Mouse (Mus musculus) limb, embryonic 12.5 days (tissue): ENCODE measurements at regions not wholly inside any gene's neighbourhood (a gene's known extent, or its start where the extent isn't known, plus 50 kb on each side); places are given as distances from the start of the nearest gene placed in this dataset.
A peak's percentile ranks its signal among the peaks of the same experiment; 100 is the strongest.
"Not testable (repeated sequence)": the region's sequence is repeated elsewhere in the genome, so short reads cannot be mapped to it uniquely, and the experiment has no call there.

Experiments
- ATAC-seq: fragments of 200-750 bp; cut with Nextera tagmentation; 2 replicates; pipeline ENCODE4 v1.8.0; 2017; ENCODE audit warnings: low read depth, moderate TSS enrichment; ENCODE audit not compliant: insufficient number of reproducible peaks, insufficient read depth, low FRiP score, low TSS enrichment
- H3K27ac ChIP-seq: fragments of 300-500 bp; sonication (generic); 2 replicates; pipeline ENCODE4 v1.5.1; 2016; ENCODE audit warnings: mild to moderate bottlenecking, moderate library complexity
- H3K27me3 ChIP-seq: fragments of 300-500 bp; sonication (generic); 2 replicates; pipeline ENCODE4 v1.6.1; 2016; ENCODE audit warnings: mild to moderate bottlenecking, moderate library complexity
- H3K36me3 ChIP-seq: fragments of 300-500 bp; sonication (generic); 2 replicates; pipeline ENCODE4 v1.6.1; 2016; ENCODE audit warnings: mild to moderate bottlenecking, moderate library complexity
- H3K4me1 ChIP-seq: fragments of 300-500 bp; sonication (generic); replicated peaks from 2 replicates; pipeline ENCODE4 v1.6.1; 2016
- H3K4me2 ChIP-seq: fragments of 300-500 bp; sonication (generic); 2 replicates; pipeline ENCODE4 v1.6.1; 2016; ENCODE audit warnings: mild to moderate bottlenecking, moderate library complexity
- H3K4me3 ChIP-seq: fragments of 300-500 bp; sonication (generic); replicated peaks from 2 replicates; pipeline ENCODE4 v1.5.1; 2016; ENCODE audit warnings: mild to moderate bottlenecking
- H3K9ac ChIP-seq: fragments of 300-500 bp; sonication (generic); replicated peaks from 2 replicates; pipeline ENCODE4 v1.6.1; 2016; ENCODE audit warnings: mild to moderate bottlenecking, moderate library complexity
- H3K9me3 ChIP-seq: fragments of 300-500 bp; sonication (generic); 2 replicates; pipeline ENCODE4 v1.6.1; 2016; ENCODE audit warnings: mild to moderate bottlenecking, moderate library complexity
- WGBS: fragments of 180-500 bp; shearing (Covaris S2); methylation state at CpG from one replicate; pipeline ENCODE4 v1.1.7; 2016; 5-methylcytosine and 5-hydroxymethylcytosine counted together

GRCm38 (mm10) chr8:37048912-37049692 is 55.7 kb downstream of the AI429214 start:
- WGBS: 88% methylated on average over 5 of the region's 5 CpGs
- Histone ChIP-seq H3K4me2 (no peak overlapping the region), H3K36me3 (no peaks in the 10 kb centered on the region), H3K27me3 (no peaks in the 10 kb centered on the region), H3K4me3 (no peak overlapping the region), H3K27ac (no peak overlapping the region), H3K9me3 (no peaks in the 10 kb centered on the region), H3K9ac (no peak overlapping the region), H3K4me1 (no peaks in the 10 kb centered on the region)
- ATAC-seq: no peak

GRCm38 (mm10) chr8:37049969-37050683 is 56.7 kb downstream of the AI429214 start:
- H3K27ac ChIP-seq: no peak overlapping the region
- no peaks in the 10 kb centered on the region for H3K9me3 ChIP-seq
- no peak overlapping the region for H3K4me2 ChIP-seq
- H3K9ac ChIP-seq: no peak overlapping the region
- H3K4me1 ChIP-seq: no peaks in the 10 kb centered on the region
- no peaks in the 10 kb centered on the region for H3K36me3 ChIP-seq
- no peak for ATAC-seq
- H3K27me3 ChIP-seq: no peaks in the 10 kb centered on the region
- no peak overlapping the region for H3K4me3 ChIP-seq
- 86% methylated on average over 6 of the region's 6 CpGs for WGBS

GRCm38 (mm10) chr8:37050684-37051028 is 57.3 kb downstream of the AI429214 start:
- H3K4me3 ChIP-seq: no peak overlapping the region
- H3K4me1 ChIP-seq: no peaks in the 10 kb centered on the region
- ATAC-seq: no peak
- H3K9me3 ChIP-seq: no peaks in the 10 kb centered on the region
- WGBS: 34% methylated on average over 1 of the region's 1 CpGs
- H3K9ac ChIP-seq: no peak overlapping the region
- H3K4me2 ChIP-seq: no peak overlapping the region
- no peaks in the 10 kb centered on the region for H3K27me3 ChIP-seq
- no peaks in the 10 kb centered on the region for H3K36me3 ChIP-seq
- no peak overlapping the region for H3K27ac ChIP-seq

GRCm38 (mm10) chr8:37056376-37056775 is 63.0 kb downstream of the AI429214 start:
- H3K27ac ChIP-seq: no peak overlapping the region
- no peak overlapping the region for H3K4me2 ChIP-seq
- WGBS: 86% methylated on average over 3 of the region's 3 CpGs
- no peaks in the 10 kb centered on the region for H3K4me1 ChIP-seq
- H3K9ac ChIP-seq: no peak overlapping the region
- no peaks in the 10 kb centered on the region for H3K9me3 ChIP-seq
- H3K36me3 ChIP-seq: no peaks in the 10 kb centered on the region
- H3K4me3 ChIP-seq: no peak overlapping the region
- H3K27me3 ChIP-seq: no peaks in the 10 kb centered on the region
- no peak for ATAC-seq

GRCm38 (mm10) chr8:37058390-37058789 is 65.0 kb downstream of the AI429214 start:
- H3K9me3 ChIP-seq: no peaks in the 10 kb centered on the region
- 86% methylated on average over 6 of the region's 6 CpGs for WGBS
- H3K4me1 ChIP-seq: no peaks in the 10 kb centered on the region
- ATAC-seq: no peak
- no peaks in the 10 kb centered on the region for H3K36me3 ChIP-seq
- H3K9ac ChIP-seq: no peak overlapping the region
- H3K27ac ChIP-seq: no peak overlapping the region
- H3K4me2 ChIP-seq: no peak overlapping the region
- no peaks in the 10 kb centered on the region for H3K27me3 ChIP-seq
- H3K4me3 ChIP-seq: no peak overlapping the region

- Histone ChIP-seq H3K9ac (no peak overlapping the region), H3K4me1 (no peaks in the 10 kb centered on the region), H3K4me3 (no peak overlapping the region), H3K4me2 (no peak overlapping the region), H3K36me3 (no peaks in the 10 kb centered on the region), H3K27me3 (no peaks in the 10 kb centered on the region), H3K27ac (no peak overlapping the region), H3K9me3 (no peaks in the 10 kb centered on the region)
- 31% methylated on average over 13 of the region's 13 CpGs for WGBS
- 0 out of 2 replicates have a peak, but pooled peaks have one; percentile 66 for ATAC-seq
These were observed 68.9 kb downstream of the AI429214 start for GRCm38 (mm10) chr8:37062012-37062944.

- Histone ChIP-seq H3K27me3 (no peaks in the 10 kb centered on the region), H3K4me1 (no peaks in the 10 kb centered on the region), H3K36me3 (no peaks in the 10 kb centered on the region), H3K4me3 (no peak overlapping the region), H3K9me3 (no peaks in the 10 kb centered on the region), H3K27ac (no peak overlapping the region), H3K4me2 (no peak overlapping the region), H3K9ac (no peak overlapping the region)
- ATAC-seq: no peak
- WGBS: 18% methylated on average over 12 of the region's 12 CpGs
These were observed 70.4 kb downstream of the AI429214 start for GRCm38 (mm10) chr8:37063764-37064331.

GRCm38 (mm10) chr8:37072905-37073304 is 79.5 kb downstream of the AI429214 start:
- Histone ChIP-seq H3K9ac (no peak overlapping the region), H3K4me2 (no peak overlapping the region), H3K27me3 (no peaks in the 10 kb centered on the region), H3K4me3 (no peak overlapping the region), H3K27ac (no peak overlapping the region), H3K9me3 (no peaks in the 10 kb centered on the region), H3K4me1 (no peaks in the 10 kb centered on the region), H3K36me3 (no peaks in the 10 kb centered on the region)
- ATAC-seq: no peak
- WGBS: 27% methylated on average over 2 of the region's 2 CpGs

- Histone ChIP-seq H3K27ac (no peak overlapping the region), H3K27me3 (no peaks in the 10 kb centered on the region), H3K4me1 (no peaks in the 10 kb centered on the region), H3K9me3 (no peaks in the 10 kb centered on the region), H3K9ac (no peak overlapping the region), H3K4me3 (no peak overlapping the region), H3K4me2 (no peak overlapping the region), H3K36me3 (no peaks in the 10 kb centered on the region)
- WGBS: 61% methylated on average over 2 of the region's 2 CpGs
- no peak for ATAC-seq
These were observed 106.3 kb downstream of the AI429214 start for GRCm38 (mm10) chr8:37099727-37100126.

GRCm38 (mm10) chr8:37112386-37112785 is 119.0 kb downstream of the AI429214 start:
- H3K27me3 ChIP-seq, H3K27ac ChIP-seq, H3K9me3 ChIP-seq, ATAC-seq, H3K9ac ChIP-seq, H3K4me1 ChIP-seq, H3K36me3 ChIP-seq, H3K4me3 ChIP-seq, H3K4me2 ChIP-seq: not testable (repeated sequence)

- no peak overlapping the region for H3K4me3 ChIP-seq
- peaks cover 15% of the 10 kb centered on the region for H3K9me3 ChIP-seq
- H3K27me3 ChIP-seq: no peaks in the 10 kb centered on the region
- H3K36me3 ChIP-seq: no peaks in the 10 kb centered on the region
- no peak overlapping the region for H3K9ac ChIP-seq
- H3K4me2 ChIP-seq: no peak overlapping the region
- ATAC-seq: no peak
- H3K27ac ChIP-seq: no peak overlapping the region
- H3K4me1 ChIP-seq: peaks cover 7% of the 10 kb centered on the region; the same call in 1 of the 2 replicates
These were observed 132.4 kb downstream of the AI429214 start for GRCm38 (mm10) chr8:37125834-37126233.
